Mouse (Mus musculus) MEL (cell line): ENCODE measurements around the gene Pax4.

Source experiments
- CTCF ChIP-seq, 3 experiments: IDR thresholded peaks in 2 of 3; conservative IDR thresholded peaks in 1 of 3; 2 replicates each; pipeline ENCODE4 v1.5.1; 2011 to 2012; ENCODE audit warnings: low read length in 3 of 3, low read depth in 2 of 3, mild to moderate bottlenecking in 2 of 3, improper control_type of control experiment in 1 of 3, inconsistent platforms in 1 of 3, mixed read lengths in 1 of 3, moderate library complexity in 1 of 3; ENCODE audit not compliant: control insufficient read depth in 1 of 3, insufficient read depth in 1 of 3, poor library complexity in 1 of 3, severe bottlenecking in 1 of 3
- NRF1 ChIP-seq: IDR thresholded peaks from 2 replicates; pipeline ENCODE4 v1.6.1; 2014; ENCODE audit warnings: low read depth, mild to moderate bottlenecking, inconsistent platforms, low read length, improper control_type of control experiment, moderate library complexity; ENCODE audit not compliant: poor library complexity, insufficient read depth, severe bottlenecking
- RCOR1 ChIP-seq: IDR thresholded peaks from 2 replicates; pipeline ENCODE4 v1.6.1; 2012; ENCODE audit warnings: low read depth, mild to moderate bottlenecking, inconsistent platforms, low read length, improper control_type of control experiment

GRCm38 (mm10) chr6:28422651-28423290 lies 26.4 kb downstream of the Pax4 start:
- no peak for TF ChIP-seq CTCF (IDR thresholded peaks at IDR 0.05 in 2 of 3, conservative IDR thresholded peaks at IDR 0.05 in 1 of 3; ENCODE audit: control insufficient read depth in 1 of 3, insufficient read depth in 1 of 3, low read depth in 2 of 3, low read length in 3 of 3, poor library complexity in 1 of 3, severe bottlenecking in 1 of 3)
- no peak for TF ChIP-seq NRF1
- TF ChIP-seq RCOR1: no peak
